Mouse (Mus musculus): ENCODE results near the gene Thap8.
A peak's percentile ranks its signal among the peaks of the same experiment; 100 is the strongest.

Thap8 gene

DNA sequence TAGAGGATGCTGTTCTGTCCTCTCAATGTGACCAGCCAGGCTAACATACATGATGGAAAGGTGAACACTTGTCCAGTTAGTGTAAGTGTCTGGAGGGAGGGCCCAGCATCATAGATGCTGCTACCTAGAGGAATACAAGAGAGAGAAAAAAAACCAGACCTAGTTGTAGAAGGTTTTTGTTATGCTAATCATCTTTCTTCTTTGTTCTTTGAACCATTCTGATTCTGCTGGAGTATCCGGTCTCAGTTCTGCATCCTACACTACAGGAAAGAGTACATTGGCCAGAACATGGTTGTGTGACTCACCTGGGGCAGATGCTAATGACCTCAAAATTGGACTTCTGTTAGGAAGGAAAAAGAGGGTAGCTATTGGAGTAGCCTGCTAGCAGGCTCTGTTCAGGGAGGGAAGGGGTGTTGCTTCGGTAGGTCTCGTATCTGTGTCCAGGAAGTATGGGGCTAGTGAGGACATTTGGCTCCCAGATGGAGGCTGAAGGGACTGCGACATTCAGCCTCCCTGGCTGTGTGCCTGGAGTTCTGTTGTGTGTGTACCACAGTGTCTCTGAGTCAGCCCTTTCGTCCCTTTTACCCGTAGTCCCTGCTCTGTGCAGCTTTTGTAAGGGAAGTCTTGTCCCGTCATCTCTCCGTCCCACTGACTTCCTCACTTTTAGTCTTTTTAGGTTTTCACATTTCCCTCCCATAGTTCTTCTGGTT lies 7.0 kb downstream of the Thap8 start:
- no peak for DNase-seq

DNA sequence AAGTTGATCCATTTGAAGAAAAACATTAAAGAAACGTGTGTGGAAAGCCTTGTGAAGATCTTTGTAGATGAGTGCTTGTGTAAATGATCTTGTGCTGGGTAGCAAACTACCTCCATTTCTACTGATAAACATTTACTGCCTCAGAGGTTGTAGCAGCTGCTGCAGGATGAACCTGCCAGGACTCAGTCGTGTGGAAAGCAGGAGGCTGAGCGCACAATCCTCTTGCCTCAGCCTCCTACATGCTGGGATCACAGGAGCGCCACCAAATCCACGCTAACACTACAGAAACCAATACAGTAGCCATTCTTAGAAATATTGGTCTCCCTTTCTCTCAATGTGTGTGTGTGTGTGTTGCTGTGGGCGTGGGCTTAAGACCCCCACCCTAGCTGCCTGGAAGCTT lies 8.2 kb downstream of the Thap8 start:
- no peak for DNase-seq

DNA sequence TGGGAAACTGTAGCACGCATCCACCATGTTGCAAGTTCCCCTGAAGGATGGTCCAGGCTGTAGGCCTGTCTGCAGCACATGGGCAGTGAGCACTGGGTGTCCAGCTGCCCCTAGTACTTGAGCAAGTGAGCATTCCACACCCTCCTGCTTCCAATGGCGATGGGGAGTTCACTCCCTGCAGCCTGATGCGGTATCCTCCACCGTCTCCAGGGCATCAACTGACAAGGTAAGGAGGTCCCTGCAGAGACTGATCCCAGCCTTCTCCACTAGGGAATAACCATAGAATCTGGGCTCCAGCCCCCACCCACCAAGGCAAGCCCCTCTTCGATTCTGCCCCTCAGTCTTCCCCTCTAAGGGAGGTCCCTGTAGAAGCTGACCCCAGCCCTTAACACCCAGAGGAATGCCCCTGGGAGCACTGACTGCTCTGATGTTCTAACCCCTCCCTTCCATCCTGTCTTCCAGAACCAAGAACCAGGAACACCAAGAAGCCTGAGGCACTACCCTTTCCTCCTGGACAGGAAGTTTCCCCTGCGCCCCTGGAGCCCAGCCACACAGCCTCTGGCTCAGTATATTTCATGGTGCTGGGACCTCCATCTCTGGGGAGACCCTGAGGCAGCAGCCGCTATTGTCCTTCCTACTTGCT lies 9.3 kb downstream of the Thap8 start:
- DNase-seq: no peak

DNA sequence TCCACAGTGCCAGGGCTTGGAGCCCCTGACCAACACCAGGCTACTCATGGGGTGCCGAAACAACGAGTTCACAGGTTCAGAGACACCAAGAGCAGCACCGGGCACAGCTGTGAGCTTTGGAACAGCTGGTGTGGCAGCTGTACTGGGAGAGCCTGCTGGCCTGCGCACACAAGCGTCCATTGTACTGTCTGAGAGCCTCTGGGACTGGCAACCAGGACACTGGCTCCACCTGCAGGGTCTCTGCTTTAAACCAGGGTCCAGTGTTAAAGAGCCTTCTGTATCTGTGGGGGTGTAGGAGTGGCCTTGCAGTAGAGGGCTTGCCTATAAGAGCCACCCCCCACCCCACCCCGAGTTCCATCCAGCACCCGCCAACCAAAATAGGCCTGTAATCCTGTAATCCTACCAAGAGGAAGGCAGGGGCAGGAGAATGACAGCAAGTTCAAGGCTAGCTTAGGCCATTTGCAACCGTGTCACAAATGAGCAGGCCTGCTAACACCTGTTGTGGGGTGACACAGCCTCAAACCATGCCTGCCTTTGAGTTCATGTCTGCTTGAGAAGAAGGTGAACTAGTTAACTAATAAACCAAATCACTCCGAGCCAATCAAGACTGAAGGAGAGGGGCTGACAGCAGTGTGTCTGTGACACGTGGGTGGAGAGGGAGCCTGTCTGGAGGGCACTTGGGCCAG lies 10.0 kb downstream of the Thap8 start:
- peak; percentile 54 for DNase-seq

DNA sequence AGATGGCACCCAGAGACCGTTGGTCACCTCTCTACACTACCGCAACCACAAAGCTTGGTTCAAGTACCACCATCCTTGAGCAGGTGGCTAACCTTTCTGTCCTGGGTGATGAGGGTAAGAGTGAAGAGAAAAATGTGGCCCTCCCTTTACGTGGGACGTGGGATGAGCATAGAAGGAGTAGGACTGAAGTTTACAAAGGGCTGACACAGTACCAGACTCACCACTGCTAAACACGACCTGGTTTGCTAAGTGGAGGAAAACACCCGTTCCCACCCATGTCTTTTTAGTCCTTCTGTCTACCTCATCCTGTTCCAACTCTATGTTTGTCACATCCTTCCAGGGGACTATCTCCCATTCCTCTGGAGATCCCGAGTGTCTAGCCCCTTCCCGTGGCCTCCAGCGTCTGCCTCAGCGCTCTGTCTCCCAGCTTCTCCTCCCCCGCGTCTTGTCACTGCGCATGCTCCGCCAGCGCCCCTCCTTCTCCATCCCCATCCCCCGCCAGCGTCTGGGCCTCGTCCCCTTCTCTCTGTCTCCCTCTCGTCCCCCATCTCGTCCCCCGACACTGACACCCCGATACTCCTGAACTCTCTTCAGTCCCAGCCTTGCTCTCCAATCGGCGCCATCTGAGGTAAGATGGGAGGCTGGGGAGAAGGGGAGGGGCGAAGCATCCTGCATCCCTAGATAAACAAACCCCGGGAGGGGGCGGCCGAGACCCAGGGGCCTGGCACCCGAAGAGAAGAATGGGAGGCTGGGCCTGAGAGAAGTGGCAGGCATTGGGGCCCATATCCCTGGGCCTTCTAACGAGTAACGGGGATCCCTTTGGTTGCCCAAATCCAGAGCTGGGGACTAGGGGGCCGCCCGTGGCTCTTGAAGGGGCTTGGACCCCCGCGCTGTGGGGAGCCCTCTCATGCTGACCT lies 11.6 kb downstream of the Thap8 start, which contains the start of gene Clip3:
TSS of gene Clip3 (plus strand) at position 514 of the 917 bp plus-strand sequence.
- DNase-seq: peak; percentile 92

DNA sequence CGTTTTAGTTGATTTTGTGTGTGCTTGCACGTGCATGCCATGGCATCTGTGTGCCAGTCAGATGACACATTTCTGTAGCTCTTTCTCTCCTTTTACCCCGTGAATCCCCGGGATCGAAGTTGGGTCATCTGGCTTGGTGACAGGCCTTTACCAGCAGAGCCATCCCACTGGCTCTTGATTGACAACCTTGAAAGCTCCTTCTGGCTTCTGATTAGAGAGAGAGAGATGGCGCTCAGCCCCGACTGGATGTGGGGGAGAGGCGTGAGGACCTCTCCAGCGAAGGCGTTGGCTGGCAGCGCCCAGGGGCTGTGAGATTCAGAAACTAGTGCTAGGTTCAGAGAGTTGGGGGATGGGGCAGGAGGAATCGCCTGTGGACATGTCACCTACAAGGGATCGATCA lies 13.9 kb downstream of the Thap8 start:
- peak; percentile 57 for DNase-seq

DNA sequence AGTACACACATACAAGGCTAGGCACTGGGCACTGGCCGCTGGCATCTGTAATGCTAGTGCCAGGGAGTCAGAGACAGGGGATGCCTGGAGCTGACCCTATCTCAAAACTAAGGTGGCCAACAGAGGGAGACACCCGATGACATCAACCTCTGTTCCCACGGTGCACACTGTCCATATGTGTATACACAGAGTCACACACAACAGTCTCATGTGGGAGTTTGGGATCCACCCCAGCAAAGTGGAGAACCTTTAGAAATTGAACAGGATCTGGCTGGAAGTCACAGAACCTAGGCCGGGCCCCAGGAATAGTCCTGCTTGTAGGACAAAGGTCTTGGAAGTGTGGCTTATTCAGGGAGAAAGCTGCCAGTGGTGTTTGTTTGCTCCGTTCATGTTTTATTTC lies 14.4 kb downstream of the Thap8 start:
- DNase-seq: no peak

DNA sequence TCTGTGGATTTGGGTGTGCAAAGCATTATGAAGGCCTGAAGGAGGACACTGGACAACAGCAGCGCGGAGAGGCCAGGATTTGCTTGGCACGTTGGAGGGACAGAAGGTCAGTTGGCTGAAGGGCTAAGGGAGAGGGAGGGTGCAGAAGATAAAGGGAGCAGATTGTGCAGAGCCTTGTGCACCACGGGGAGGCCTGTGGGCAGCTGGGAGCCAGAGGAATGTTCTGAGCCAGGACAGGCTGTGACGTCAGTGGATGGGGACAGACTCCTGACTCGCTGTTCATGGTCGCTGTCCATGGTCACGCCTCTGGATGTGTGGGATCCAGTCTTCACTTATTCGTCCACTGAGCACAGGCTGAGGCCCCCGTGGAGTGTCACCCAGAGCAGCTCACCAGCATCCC lies 15.2 kb downstream of the Thap8 start:
- peak; percentile 69 for DNase-seq

DNA sequence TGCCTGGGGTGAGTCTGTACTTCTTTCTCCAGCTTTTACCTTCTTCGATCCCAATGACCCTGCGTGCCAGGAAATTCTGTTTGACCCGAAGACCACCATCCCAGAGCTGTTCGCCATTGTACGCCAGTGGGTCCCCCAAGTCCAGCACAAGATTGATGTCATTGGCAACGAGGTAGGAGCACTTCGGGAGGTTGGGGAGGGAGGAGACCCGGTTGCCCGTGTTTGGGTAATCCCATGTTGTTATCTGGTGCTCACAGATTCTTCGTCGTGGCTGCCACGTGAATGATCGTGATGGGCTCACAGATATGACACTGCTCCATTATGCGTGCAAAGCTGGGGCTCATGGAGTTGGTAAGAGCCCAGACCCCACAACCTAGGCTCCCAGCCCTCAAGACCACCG lies 16.9 kb downstream of the Thap8 start:
- no peak for DNase-seq

DNA sequence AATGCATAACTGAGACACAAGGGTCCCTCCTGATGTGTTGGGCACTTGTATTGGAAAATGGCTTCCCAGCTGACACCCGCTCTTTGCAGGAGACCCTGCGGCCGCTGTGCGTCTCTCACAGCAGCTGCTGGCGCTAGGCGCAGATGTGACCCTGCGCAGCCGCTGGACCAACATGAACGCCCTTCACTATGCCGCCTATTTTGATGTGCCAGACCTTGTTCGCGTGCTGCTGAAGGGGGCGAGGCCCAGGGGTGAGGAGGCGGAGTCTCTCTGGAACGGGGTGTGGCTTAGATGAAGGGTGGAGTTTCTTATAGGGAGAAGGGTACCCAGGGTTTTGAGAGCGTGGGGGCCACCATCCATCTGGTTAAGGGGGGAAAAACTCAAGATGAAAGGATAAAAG lies 17.4 kb downstream of the Thap8 start:
- DNase-seq: no peak

DNA sequence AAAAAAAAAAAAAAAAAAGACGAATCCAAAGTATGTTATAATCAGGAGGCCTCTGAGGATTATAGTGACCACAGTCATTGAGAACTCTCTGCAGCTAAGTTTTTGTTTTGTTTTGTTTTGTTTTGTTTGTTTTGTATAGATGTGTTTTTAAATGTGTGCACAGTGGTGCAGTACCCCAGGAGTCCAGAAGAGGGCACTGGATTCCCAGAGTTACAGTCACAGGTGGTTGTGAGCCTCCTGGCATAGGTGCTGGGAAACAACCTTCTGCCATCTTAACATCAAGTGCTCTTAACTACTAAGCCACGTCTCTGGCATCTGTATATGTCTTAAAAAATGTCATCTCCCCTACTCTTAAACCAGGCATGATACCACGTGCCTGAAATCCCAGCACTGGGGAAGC lies 21.0 kb downstream of the Thap8 start:
- no peak for DNase-seq

DNA sequence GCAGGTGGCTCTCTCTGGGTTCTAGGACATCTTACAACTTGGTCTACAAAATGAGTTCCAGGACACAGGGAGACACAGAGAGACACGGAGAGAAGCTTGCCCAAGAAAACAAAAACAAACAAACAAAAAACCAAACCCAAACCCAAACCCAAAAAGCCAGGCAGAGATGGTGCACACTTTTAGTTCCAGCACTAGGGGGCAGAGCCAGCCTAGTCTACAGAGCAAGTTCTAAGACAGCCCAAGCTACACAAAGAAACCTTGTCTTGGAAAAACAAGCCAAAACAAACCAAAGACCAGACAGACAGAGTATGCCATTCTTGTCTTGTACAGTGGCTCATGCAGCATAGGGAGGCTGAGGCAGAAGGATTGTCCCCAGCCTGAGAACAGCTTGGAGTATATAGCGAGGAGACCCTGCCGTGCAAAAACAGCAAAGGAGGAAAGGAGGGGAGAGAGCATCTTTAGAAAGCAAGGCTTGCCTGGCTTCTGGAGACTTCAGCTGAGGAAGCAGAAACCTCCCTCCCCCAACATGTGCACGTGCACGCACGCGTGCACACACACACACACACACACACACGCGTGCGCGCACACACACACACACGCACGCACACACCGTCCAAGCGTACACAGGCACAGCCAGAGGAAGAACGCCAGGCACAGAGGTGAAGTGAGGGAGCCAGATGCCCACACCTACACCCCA lies 26.3 kb downstream of the Thap8 start:
- no peak for DNase-seq

DNA sequence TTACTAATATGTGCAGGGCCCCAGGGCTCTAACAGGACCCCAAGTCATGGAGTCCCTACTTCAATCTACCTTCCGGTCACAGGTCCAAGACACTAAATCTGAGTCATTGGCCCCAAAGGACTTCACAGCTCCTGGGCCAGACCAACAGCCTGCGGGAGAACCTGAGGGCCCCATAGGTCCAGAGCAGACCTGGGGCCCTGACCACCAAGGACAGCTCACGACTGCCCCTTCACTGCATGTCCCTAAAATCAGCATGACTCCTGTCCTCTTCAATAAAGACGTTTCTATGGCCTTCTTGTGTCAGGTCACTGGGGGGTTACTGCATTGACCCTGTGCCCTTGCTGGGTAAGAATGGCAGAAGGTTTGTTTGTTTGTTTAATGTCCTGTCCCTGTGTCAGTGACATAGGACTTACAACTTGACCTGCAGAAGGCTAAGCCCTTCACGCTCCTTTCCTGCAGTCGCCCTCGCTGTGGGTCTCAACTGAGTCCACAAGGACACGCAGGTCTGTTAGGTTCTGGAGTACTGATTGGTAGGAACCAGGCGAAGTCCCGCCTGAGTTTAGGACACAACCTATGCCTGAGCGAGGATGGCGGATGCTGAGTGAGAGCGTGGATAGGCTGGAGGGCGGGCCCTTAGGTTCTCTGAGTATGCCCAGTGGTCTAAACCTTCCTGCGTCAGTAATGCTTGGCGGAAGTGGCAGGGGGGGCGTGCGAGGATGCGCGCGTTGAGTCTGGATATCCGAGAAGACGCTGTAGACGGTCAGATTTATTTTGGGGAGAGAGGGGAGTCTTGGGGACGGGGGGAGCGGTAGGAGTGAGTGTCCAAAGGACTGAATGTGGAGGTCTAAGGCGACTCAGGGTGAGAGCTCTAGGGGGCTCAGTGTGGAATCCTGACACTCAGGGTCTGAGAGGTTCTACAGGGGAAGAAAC lies 28.4 kb downstream of the Thap8 start, which contains the start of gene Alkbh6:
TSS of gene Alkbh6 (plus strand) at position 642 of the 930 bp plus-strand sequence.
- peak; percentile 98 for DNase-seq

DNA sequence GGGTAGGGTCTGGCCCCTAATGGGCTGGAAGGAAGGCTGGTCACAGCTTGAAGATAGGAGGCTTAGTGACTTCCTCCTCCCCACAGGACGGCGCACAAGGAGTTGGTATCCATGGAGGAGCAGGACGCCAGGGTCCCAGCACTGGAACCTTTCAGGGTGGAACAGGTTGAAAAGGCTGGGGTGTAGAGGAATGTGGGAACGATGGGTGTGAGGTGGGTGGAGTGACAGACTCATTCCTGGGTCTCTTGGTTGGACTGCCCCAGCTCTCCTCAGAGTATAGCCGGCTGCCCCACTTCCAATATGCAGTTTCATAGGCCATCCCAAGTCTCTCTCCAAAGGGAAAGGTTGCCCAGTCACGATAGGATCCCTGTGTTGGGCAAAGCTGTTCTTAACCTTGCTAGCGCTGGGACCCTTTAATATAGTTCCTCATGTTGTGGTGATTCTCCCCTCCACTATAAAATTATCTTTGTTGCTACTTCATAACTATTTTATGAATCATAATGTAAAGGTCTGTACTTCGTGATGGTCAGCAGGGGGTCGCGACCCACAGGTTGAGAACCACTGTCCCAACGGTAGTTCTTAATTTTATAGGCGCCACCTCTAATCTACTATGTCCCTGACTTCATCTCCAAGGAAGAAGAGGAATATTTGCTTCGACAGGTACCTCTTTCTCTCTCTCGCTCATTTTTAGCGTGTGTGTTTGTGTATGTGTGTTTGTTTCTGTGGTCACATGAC lies 29.7 kb downstream of the Thap8 start:
- DNase-seq: no peak

DNA sequence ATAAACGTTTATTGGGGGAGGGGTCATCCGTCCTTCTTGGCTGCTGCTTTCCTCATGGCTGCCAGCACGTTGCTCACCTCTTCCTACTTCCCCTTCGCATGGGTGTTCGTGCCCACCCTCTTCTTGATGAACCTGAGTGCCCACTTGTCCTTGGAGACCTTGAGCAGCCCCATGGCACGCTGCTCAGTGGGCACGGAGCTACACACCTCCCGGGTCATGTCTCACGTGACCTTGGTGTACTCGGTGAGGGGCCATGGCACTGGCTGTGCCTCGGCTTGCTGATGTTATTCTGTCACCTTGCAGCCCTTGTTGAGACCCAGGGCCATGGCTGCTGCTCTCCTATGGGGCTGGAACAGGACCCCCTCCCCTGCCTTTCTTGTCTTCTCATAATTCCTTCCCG lies 30.2 kb downstream of the Thap8 start:
- no peak for DNase-seq

DNA sequence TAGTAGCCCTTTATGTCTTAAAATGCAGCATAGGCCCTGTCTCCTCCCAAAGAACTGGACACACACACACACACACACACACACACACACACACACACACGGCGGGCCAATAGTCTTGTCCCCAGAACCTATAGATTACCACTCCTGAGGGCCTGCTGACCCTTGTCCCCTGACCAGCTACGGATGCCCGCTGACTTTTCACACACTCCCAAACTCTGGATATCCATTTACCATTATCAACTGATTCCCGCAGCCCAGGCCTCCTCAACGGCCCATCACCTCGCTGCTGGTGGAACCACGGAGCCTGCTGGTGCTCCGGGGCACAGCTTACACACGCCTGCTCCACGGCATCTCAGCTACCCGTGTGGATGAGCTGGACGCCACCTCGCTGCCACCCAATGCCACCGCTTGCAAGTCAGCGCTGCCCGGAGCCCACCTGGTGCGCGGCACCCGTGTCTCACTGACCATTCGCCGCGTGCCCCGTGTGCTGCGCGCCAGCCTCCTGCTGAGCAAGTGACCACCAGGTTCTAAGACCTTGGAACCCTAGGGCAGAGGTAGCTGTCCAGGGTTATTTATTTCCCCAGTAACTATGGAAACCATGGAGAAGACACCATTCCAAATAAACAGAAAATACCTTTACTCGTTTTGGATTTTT lies 33.9 kb downstream of the Thap8 start:
- no peak for DNase-seq

DNA sequence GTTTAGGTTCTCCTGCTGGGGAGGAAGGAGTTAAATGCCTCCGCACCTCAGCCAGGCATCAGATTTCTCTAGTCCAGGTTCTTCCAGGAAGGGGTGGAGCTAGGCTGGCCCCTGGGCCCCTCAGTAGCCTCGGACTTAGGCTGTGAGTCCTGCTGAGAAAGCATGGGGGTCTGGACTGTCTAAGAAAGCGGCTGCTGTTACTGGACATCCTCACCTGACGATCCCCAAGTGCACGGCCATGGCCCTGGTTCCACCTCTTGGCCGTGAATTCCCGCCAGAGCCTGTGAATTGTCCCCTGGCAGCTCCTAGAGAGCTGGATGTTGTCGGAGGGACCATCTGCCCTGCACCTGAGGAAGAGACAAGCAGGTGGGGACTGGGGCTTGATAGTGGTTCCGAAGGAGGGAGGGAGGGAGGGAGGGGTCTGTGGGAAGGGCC lies 34.8 kb downstream of the Thap8 start, which contains the start of gene Syne4:
TSS of gene Syne4 (plus strand) at position 87 of the 435 bp plus-strand sequence.
- no peak for DNase-seq

DNA sequence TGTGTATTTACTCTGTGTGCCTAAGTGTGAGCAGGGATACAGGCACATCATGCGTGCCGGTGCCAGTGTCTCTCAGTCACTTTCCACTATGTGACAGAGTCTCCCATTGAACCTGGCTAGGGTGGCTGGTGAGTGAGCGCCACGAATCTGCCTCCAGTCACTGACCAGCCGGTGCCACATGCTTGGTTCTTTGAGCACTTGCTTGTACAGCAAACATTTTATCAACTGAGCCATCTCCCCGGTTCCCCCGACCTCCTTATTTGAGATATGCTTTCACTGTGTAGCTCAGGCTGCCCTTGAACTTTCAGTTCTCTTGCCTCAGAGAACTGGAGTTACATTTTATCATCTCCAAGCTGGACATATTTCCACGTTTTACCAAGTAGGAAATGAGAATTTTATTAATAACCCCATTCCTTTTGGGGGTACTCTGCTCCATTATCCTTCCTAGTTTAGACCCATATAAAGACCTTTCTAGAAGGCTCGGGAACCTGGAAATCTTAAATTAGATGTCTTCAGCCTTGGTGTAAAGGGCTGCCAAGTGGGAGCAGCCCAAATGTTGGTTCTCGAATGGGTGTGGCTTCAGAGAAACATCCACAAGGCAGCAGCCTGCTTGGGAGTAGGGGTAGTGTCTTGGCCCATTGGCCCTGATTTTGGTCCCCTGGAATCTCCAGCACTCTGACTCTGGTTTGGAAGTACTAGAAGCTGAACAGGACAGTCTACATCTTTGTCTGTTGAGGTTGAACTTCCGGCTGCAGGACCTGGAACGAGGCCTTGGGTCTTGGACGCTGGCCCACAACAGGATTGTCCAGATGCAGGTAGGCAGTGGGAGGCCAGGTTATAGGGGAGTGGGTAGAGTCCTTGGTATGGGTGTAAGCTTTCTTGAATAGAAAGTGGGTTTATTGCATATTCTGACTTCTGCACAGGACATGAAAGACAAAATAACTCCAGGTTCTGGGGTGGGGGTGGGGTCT lies 36.0 kb downstream of the Thap8 start:
- DNase-seq: no peak

Data from right cerebral cortex, adult 18-20 months (tissue).